Mouse (Mus musculus) CH12.LX (cell line): ENCODE results near the gene Dscam.

Experiments used
- CHD1 ChIP-seq: IDR thresholded peaks from 2 replicates; pipeline ENCODE4 v1.6.1; 2012; ENCODE audit warnings: low read depth, low read length, improper control_type of control experiment, inconsistent platforms
- CTCF ChIP-seq, 2 experiments: IDR thresholded peaks in 1 of 2; conservative IDR thresholded peaks in 1 of 2; 2 replicates each; pipeline ENCODE4 v1.5.1; 2011 to 2012; ENCODE audit warnings: low read depth in 2 of 2, low read length in 2 of 2, improper control_type of control experiment in 1 of 2, inconsistent platforms in 1 of 2, mild to moderate bottlenecking in 1 of 2, moderate library complexity in 1 of 2
- GABPA ChIP-seq: IDR thresholded peaks from 2 replicates; pipeline ENCODE4 v1.6.1; 2012; ENCODE audit warnings: low read depth, low read length, improper control_type of control experiment, inconsistent platforms; ENCODE audit not compliant: insufficient replicate concordance
- JUND ChIP-seq: conservative IDR thresholded peaks from 2 replicates; pipeline ENCODE4 v1.6.1; 2011; ENCODE audit warnings: low read depth, low read length, improper control_type of control experiment
- NELFE ChIP-seq: IDR thresholded peaks from 2 replicates; pipeline ENCODE4 v1.6.1; 2011; ENCODE audit warnings: low read depth, low read length, improper control_type of control experiment
- POLR2A ChIP-seq: IDR thresholded peaks from 2 replicates; pipeline ENCODE4 v1.6.1; 2011; ENCODE audit warnings: low read depth, mild to moderate bottlenecking, improper control_type of control experiment, low read length
- UBTF ChIP-seq: IDR thresholded peaks from 2 replicates; pipeline ENCODE4 v1.6.1; 2012; ENCODE audit warnings: low read depth, mild to moderate bottlenecking, inconsistent platforms, low read length, improper control_type of control experiment, moderate library complexity
- USF1 ChIP-seq: IDR thresholded peaks from 2 replicates; pipeline ENCODE4 v1.6.1; 2014; ENCODE audit warnings: low read depth, mild to moderate bottlenecking, inconsistent platforms, low read length, improper control_type of control experiment
- ZMIZ1 ChIP-seq: IDR thresholded peaks from 2 replicates; pipeline ENCODE4 v1.6.1; 2012; ENCODE audit warnings: low read depth, mild to moderate bottlenecking, inconsistent platforms, low read length, improper control_type of control experiment

DNA sequence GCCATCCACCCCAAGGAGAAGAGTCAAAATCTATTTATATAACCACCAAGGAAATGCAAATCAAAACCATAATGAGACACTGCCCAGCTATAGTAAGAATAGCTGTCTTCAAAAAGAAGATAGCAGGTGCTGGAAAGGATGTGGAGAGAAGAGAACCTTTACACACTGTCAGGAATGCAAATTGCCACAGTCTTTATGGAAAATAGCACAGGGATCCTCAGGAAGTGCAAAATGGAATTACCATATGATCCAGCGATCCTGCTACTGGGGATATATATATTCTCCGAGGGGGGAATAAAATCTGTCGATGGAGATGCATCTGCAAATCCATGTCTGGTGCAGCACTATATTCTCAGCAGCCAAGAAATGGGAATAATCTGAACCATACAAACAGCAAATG, 256.1 kb downstream of the Dscam start:
- no peak for TF ChIP-seq POLR2A
- no peak for TF ChIP-seq USF1
- no peak for TF ChIP-seq GABPA
- TF ChIP-seq CTCF (conservative IDR thresholded peaks at IDR 0.05 in 1 of 2, IDR thresholded peaks at IDR 0.05 in 1 of 2; ENCODE audit: low read depth in 2 of 2, low read length in 2 of 2): no peak
- TF ChIP-seq CHD1: no peak
- no peak for TF ChIP-seq UBTF
- TF ChIP-seq JUND: no peak
- TF ChIP-seq NELFE: no peak
- no peak for TF ChIP-seq ZMIZ1
